Mouse (Mus musculus): ENCODE data around the gene Dab2ip. TPM values are rescaled to one million over a fixed set of nuclear protein-coding genes. Genes with fewer than 3 reads are reported as not detected.

Gene Dab2ip
- polyA plus RNA-seq, 1 experiment from 2014 or later, result 19.0 TPM

DNA sequence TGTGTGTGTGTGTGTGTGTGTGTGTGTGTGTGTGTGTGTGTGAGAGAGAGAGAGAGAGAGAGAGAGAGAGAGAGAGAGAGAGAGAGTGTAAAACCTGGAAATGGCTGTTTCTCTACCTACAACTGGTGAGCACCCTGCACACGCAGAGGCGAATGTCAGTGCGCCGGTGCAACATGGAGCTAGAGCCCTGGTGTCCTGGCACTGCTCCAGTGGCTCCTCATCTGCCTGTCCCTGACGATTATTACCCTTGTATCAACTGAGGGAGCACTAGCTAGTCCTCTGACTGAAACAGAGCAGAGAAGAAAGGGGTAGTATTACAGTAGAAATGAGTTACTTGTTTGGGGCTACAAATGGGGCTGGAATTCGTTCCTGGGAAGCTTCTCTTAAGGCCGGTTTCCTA, 155.4 kb downstream of the Dab2ip start:
- no peak for DNase-seq (ENCODE audit: low spot score)

DNA sequence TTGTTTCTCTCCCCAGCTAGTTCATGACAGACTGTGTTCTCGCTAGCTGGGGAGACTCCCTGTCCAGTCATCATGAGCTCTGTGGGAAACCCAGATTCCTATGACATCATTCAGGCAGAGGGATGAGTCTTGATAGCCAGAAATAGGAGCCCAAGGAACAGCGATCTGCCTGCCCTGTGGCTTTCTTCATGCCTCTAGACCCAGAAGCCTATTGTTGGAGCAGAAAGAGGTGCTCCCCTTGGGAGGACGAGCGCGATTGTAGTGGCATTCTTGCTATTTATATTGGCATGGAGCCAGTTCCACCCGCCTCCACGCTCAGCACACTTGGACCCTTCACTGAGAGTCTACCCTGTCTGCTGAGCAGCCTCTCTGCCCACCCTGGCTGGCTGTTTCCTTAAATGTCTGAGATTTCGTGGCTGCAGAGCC, 156.7 kb downstream of the Dab2ip start:
- no peak for DNase-seq (ENCODE audit: low spot score)

DNA sequence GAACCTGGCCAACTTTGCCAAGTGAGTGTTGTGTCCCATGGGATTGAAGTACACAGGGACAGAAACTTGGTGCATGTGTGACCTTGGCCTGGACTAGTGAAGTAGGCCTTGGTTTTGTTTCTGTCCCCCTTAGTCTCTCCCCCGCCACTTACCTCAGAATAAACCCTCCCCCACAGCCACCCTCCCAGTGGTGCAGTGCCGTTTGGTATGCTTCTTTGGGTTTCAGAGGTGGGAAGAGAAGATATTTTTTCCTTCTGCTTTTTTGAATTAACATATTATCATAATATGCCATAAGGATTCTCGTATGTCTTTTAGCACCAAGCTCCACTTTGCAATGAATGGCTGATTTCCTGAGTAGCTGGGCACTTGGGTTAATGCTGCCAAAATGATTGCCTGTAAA, 157.4 kb downstream of the Dab2ip start:
- DNase-seq (ENCODE audit: low spot score), result no peak

DNA sequence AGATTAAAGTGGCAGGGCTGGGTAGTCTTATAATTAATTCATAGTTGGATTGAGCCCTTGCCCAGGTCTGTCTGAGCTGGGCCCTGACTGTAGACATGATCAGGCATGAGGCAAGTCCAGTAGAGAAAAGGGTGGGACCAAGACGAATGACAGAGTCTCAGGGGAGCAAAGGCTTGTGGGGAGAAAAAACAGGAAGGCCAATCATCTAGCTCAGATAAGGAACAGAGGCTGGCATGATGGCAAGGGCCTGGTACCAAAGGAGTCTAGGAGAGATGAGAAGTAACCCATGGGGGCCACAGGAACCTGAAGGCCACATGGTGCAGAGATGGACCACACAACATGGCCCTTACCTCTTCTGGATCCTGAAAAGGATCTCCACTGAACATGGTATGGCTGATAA, 158.1 kb downstream of the Dab2ip start:
- DNase-seq (ENCODE audit: low spot score), result no peak

DNA sequence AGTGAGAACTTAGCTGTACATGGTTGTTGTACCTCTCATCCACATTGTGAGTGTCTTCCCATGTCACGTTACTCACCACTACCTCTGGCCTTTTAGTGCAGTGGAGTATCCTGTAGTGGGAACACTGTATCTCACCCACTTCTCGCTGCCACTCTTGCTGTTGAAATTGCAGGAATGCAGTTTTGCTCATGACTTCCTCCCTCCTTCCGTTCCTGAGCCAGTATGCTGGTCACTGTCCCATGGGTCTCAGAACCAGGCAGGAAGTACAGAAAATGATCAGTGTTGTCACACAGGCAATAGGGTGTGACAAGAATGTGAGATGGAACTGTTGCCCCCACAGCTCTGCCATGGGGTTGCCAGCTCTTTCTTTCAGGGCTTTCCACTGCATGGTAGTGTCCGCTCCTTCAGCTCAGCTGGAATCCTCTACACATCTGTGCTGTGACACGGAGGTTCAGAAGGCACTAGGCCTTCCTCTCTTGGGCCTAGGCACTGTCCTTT, 160.0 kb downstream of the Dab2ip start:
- no peak for DNase-seq (ENCODE audit: low spot score)

DNA sequence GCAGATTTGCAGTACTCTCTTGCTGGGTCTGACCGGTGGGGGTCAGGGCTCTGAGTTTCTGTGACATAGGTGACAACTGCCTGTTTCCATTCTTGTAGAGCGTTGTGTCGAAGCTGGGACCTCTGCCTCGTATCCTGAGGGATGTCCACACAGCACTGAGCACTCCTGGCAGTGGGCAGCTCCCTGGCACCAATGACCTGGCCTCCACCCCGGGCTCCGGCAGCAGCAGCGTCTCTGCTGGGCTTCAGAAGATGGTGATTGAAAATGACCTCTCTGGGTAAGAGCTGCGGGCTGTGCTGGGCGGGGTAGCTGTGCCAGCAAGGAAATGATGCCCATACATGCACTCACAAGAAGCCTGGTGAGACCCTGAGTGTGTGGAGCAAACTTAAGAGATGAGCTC, 160.6 kb downstream of the Dab2ip start:
- DNase-seq (ENCODE audit: low spot score), result no peak

DNA sequence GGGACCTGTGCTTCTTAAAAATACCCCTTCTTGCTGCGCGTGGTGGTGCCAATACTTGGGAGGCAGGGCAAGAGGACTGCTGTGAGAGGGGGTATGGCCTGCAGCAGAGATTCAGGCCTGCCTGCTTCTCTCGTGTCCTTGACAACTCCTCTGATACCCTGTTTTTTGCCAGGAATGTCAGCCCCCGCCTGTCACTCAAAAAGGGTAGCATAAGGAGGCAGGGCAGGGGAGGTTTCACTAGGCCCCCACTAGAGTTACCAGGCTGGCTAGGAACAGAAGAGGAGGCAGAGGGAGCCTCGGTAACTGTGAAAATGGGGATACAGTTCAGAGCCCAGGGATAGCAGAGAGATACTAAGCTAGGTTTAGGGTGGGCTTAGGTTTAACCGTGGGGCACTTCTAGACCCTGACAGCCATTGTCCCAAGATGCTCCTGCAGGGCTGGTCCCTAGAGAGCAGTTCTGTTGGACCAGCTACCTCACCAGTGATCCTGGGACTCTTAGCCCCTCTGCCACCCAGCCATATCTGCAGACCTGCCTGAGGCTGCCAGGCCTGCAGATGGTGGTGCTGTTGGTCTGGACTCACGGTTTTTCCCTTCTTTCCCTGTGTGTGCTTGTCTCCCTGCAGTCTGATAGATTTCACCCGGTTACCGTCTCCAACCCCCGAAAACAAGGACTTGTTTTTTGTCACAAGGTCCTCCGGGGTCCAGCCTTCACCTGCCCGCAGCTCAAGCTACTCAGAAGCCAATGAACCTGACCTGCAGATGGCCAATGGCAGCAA, 161.4 kb downstream of the Dab2ip start:
- DNase-seq (ENCODE audit: low spot score), result no peak

DNA sequence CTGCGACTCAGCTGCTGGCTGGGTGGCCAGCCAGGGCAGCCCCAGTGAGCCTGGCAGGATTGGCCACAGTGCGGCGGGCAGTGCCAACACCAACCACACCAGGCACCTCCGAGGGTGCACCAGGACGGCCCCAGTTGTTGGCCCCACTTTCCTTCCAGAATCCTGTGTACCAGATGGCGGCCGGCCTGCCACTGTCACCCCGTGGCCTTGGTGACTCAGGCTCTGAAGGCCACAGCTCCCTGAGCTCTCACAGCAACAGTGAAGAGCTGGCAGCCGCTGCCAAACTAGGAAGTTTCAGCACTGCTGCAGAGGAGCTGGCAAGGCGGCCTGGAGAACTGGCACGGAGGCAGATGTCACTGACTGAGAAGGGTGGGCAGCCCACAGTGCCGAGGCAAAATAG, 162.0 kb downstream of the Dab2ip start:
- DNase-seq (ENCODE audit: low spot score), result no peak

DNA sequence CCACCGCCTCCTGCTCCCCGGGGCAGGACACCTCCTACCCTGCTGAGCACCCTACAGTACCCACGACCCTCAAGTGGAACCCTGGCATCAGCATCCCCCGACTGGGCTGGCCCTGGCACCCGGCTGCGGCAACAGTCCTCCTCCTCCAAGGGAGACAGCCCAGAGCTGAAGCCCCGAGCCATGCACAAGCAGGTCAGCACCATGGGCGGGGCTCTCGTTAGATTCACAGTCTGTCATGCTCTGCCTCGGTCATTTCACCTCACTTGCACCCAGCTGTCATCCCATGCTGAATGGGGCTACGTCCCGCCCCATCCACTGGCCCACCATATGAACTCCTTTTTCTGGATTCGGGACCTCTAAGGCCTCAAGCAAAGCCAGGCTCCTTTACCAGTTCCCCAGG, 162.5 kb downstream of the Dab2ip start:
- no peak for DNase-seq (ENCODE audit: low spot score)

DNA sequence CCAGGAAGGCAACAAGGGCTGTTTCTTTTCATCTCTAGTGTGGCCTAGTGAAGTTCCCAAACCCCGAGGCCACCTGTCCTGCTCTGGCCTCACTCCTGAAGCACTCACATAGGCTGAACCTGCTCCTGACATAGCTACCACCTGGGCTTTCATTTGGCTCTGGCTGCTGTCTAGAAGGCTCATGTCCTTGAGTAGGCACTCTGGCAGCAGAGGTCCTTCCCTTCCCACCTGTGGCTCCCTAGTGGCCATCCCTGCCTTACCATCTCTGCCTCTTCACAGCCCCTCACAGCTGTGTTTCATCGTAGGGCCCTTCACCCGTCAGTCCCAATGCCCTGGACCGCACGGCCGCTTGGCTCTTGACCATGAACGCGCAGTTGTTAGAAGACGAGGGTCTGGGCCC, 162.9 kb downstream of the Dab2ip start:
- DNase-seq (ENCODE audit: low spot score), result no peak

DNA sequence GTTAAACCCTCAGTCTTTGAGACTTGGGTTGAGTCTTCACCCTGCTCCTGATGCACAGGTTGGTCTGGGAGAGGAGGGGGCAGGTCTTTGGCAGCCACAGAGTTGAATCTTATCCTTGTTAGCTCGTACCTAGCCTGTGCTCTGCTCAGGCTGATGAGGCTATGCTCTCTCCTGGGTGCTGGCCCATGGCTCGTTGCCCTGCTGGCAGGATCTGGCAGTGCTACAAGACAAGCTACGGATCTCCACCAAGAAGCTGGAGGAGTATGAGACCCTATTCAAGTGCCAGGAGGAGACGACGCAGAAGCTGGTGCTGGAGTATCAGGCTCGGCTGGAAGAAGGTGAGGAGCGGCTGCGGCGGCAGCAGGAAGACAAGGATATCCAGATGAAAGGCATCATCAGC, 164.8 kb downstream of the Dab2ip start:
- DNase-seq (ENCODE audit: low spot score), result no peak

DNA sequence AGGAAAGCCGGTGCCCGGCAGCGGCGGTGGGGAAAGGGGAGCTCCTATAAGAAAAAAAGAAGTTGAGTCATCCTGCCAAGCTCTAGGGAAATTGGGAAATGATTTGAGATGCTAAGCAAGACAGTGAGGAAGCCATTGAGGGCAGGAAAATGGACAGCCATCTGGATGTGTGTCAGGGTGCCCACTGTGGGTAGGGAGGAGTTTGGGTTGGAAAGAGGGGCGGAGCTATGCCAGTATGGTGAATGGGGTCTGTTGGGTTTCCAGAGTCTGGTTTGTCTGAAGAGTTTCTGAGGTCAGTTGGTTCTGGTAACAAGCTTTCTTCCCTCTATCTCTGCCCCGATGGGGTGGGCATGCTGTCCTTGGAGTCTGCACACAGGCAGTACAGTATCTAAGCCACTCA, 165.2 kb downstream of the Dab2ip start:
- no peak for DNase-seq (ENCODE audit: low spot score)

DNA sequence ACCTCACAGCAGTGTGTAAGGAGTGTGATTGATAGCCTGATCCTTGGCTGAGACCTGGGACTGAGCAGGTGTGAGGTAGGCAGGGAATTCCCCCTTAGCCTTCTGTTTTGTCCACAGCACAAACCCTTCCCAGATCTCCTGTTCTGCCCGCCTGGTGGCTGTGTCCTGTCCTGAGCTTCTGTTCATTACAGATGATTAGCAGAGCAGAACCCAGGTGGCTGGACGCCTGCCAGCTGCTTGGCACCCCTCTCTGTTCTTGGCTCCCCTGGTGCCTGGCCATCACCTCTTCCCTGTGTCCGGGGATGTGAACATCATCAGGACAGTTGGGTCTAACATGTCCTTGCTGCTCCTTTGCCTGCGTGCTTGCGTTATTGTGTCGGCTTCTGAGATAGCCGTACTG, 165.6 kb downstream of the Dab2ip start:
- no peak for DNase-seq (ENCODE audit: low spot score)

DNA sequence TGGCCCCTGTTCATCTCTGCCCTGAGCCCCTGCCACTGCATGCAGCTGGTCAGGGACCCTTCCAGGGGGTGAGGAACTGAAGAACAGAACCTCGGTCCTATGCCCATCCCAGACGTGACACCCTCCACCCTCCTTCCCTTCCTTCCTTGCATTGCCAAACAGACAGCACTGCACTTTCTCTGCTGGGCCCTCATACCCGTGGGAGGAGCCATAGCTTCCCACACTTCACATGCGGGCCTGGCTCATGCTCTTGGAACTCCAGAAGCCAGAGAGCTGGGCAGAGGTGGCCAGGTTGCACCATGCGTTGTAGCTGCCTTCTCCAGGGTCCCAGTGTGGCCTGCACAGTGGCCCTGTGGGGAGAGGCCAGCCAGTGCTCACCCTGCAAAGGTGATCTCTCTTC, 170.6 kb downstream of the Dab2ip start:
- DNase-seq (ENCODE audit: low spot score), result no peak

DNA sequence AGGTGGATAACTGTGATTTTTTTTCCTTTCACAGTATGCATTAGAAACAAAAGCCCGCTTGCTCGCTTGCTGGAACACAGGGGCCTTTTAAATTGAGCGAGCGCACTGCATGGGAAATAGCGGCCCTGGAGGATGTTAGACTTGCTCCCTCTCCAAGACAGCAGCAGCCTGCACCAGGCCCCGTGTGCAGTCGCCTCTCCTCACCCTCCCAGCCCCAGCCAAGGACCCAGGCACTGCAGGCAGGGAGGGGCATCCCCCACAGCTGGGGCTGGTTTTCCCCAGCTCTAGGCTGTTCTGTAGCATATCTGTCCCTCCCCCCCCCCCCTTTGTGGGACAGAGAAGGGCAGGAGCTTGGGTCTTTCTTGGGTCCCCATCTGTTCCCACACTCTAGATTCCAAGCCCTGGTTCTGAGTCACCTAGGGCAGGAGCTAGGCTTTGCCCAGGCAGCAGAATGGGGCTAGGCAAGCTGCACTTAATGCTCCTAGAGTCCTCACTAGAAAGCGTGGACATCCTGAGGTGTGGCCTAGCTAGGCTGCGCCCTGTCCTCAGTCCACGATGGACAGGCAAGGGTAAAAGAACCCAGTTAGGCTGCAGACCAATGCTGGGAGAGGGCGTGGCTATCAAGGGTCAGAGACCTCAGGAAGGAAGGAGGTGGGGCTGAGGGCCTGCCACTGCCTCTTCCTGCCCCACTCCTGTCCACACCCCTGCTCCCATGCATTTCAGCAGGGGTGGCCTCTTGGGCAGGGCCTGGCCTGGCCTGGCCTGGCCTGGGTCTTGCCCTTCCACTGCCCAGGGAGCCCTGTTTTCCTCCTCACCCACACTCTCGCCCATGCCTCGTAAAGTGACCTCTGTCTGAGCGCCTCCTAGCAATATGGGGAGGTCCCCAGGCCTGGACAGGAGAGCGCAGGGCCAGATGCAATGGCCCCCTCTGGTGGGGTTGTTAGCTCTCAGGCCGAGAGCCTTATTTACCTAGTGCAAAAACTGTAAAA, 171.3 kb downstream of the Dab2ip start:
- DNase-seq (ENCODE audit: low spot score), result no peak

DNA sequence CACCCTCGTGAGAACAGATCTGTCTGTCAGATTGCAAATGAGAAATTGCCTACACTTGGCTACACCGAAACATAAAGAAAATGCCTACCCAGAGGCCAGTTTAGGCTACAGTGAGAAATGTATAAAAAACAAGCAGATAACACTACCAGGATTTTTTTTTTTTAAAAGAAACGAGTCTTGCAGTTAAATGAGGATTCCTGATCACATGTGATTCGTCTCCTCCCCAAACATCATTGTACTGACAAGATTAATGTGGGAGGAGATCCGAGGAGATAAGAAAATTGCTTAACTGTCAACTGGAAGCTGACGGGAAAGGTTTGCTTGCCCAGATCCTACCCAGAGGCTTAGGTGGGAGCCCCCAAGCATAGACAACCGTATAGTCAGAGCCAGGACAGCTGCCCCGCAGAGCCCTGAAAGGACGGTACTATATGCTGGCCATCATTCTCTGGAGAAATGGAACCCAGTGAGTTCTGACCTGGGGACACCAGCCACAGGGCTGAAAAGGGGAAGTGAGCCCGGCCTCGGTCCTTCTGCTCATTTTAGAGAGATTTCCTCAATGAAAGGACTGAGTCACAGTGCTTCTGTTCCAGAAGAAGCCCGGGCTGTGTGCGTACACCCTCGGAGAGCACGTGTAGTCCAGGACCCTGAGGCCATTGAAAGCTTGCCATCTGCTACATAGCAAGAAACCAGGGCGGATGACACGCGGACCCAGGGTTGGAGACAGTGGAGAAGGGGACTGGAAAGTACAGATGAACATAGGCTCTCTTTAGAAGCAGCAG, 173.8 kb downstream of the Dab2ip start:
- no peak for DNase-seq (ENCODE audit: low spot score)

DNA sequence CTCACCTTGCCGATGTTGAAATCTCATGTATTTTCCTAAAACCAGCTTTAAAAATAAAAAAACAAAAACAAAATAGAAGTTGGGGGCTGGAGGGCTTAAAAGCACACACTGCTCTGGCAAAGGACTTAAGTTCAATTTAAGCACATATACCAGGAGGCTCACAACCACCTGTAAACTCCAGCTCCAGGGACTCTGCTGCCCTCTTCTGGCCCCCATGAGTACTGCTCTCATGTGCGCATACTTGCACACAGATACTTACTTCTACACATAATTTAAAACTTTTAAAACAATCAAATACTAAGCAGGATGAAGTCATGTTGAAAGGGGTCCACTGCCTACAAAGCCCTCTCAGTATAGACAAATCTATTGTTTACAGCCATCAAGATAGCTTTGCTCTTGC, 176.9 kb downstream of the Dab2ip start:
- DNase-seq (ENCODE audit: low spot score), result peak; percentile 9

DNA sequence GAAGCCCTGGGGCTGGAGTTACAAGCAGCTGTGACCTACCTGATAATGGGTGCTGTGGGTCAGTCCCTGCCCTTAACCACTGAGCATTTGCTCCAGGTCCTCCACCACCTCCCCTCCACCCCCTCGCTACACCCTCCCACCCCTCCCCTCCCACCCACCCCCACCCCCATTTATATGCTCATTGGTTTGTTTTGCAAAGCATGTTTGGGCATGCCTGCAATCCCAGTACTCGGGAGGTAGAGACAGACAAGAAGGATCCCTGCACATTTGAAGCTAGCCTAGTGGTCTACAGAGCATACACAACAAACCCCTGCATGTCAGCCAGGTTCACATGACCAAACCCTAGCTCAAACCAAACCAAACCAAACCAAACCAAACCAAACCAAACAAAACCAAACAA, 178.0 kb downstream of the Dab2ip start:
- no peak for DNase-seq (ENCODE audit: low spot score)

DNA sequence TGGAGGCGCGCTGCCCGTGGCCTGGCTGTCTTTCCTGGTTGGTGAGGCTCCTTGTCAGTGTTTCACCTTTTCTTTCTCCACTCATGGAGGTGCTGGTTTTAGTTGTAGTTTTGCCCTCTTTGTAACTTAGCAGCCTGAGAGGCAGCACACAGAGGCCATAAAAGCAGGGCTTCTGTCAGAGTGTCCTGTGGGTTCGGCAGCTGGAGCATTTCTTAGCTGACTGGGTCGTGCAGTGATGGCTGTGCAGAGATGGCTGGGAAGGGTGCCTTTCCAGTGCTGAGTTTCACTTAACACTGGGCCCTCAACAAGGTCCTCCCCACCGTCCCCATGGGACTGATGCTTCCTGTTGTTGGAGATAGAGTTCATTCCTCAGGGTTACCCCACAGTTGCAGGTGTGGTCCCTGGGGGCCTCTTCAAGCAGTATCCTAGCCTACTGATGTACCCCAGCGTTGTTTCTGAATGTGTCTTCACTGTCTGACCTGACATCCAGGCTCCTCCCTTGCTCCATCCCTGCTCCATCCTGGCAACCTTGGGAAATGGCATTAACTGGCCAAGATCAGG, 179.5 kb downstream of the Dab2ip start:
- DNase-seq (ENCODE audit: low spot score), result no peak

DNA sequence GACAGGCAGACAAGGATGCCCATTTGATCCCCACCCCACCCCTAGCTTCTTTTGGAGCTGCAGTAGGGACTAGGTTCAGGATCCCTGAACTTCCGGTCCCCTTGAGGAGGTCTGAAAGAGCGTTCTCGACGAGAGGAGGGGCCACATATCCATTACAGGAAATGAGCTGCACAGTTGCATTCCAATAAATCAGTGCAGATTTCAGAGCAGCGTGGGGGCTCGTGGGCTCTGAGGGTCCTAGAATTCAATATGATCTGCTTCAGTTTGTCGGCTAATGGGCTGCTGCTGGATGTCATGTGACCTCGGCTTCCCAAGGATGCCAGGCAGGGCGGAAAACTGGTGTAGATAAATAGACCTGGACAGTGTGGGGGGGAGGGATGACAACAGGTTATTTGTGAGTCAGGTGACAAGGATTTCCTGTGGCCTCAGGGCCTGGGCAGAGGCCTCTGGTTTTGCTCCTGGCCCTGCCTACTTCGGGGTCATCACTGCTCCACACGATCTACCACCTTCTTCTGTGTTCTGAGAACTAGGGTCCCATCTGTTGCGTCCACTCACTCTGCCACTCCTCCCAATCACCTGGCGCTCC, 181.7 kb downstream of the Dab2ip start:
- no peak for DNase-seq (ENCODE audit: low spot score)

DNA sequence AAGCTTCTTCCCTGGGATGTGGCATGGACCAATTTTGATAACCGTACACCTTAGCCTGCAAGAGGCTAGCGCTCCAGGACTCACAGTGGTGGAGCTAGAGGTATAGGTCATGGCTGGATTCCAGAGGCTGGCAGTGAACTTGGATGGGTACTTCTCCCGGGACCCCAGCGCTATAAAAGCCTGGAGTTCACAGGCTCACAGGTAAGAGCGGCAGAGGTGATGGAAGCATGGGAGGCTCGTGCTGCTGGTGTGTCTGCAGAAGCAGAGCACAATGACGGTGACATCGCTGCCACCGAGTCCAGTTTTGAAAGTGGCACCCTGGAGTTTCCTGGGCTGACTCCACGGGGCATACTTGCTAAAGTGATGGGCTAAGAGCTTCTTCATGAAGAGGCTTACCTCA, 187.8 kb downstream of the Dab2ip start:
- DNase-seq (ENCODE audit: low spot score), result no peak
